Mouse (Mus musculus): ENCODE measurements around the gene Cbln3. TPM values are rescaled to one million over a fixed set of nuclear protein-coding genes. Genes with fewer than 3 reads are reported as not detected.
A peak's percentile ranks its signal among the peaks of the same experiment; 100 is the strongest.

Gene Cbln3
- under 1 TPM; 0.37 to 0.43 TPM for total RNA-seq (2021)

DNA sequence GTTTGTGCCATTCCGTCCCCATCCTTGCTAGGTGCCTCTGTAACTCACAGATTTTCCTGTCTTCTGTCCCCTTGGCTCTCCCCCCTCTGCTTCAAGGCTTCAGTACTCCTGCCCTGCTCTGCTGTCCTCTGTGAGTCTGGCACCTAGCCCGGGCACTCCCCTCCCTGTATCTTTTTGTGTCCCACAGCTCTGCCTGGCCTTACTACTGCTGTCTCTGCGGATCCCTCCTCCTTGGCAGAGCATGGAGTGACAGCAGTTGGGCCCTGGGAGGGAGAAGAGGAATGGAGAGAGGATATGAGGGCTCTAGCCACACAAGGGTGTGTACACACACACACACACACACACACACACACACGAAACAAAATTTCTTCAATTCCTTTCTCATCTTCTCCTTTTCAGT lies at the start of gene Cbln3:
TSS of gene Cbln3 (minus strand) at position 227 of the 400 bp plus-strand sequence.
- DNase-seq, result no peak

DNA sequence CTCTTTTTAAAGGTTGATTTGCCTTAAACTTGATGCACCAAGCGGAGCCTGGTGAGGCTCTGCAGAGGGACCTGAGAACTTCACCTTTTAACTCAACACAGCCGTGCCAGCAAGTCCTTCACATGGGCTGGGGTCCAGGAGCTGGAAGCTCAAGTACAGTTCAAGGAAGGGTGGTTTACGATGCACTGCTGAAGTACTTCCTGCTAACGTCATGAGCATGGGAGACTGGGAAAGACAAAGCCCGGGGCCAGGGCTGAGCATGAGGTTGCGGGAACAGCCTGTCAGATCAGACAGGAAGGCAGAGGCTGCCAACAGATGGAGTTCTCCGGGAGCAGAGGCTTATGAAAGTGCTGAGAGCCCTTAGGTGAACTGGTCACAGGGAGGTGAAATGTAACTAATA lies 49.4 kb upstream of the Cbln3 start:
- DNase-seq, result no peak

DNA sequence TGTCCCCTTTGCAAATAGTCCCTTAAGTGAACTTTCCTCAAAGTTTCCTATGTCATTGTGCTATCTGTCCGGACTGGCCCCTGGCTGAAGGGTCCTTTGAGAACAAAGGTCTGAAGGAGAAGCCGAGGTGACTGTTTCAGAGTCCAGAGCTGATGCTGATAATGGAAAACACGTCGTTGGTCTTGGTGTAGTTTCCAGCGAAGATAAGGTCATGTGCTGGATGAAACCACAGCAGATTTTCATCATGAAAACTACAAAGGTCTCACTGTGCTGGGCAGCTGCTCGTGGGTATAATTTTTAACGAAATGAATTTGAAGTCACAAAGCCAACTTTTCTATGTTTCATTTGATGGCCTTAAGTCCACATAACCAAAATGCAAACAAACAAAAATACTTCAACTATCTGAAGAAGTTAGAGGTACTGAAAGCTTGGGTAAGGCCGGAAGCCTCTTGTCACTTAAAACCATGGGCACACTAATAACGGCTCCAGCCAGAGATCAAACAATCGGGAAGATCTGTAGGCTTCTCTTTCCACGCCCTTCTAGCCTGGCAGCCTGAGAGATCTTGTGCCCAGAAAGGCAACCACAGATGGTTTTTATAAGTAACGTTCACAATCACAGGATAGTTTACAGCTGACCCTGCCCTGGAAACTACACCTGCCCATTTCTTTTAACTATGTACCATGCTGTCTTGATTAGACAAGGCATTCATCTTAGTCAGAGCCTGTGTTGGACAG lies 45.2 kb upstream of the Cbln3 start:
- no peak for DNase-seq

DNA sequence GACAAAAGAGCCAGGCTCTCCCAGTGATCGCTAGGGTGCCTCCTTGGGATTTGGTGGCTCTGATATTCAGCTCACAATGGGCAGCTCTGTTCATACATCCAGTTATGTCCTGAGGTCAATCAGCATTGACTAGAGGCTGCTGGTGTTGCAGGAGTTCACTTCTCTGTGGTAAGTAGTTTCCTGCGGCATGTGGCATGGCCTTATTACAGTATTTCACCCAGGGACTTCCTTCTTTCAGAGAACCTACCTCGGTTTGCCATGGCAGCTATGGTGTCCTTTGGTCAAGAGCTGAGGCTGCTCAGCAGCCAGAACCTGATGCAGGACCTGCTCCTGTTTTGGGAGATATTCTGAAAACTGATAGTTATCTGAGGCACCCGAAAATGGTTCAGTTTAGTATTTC lies 42.7 kb upstream of the Cbln3 start:
- DNase-seq, result no peak

DNA sequence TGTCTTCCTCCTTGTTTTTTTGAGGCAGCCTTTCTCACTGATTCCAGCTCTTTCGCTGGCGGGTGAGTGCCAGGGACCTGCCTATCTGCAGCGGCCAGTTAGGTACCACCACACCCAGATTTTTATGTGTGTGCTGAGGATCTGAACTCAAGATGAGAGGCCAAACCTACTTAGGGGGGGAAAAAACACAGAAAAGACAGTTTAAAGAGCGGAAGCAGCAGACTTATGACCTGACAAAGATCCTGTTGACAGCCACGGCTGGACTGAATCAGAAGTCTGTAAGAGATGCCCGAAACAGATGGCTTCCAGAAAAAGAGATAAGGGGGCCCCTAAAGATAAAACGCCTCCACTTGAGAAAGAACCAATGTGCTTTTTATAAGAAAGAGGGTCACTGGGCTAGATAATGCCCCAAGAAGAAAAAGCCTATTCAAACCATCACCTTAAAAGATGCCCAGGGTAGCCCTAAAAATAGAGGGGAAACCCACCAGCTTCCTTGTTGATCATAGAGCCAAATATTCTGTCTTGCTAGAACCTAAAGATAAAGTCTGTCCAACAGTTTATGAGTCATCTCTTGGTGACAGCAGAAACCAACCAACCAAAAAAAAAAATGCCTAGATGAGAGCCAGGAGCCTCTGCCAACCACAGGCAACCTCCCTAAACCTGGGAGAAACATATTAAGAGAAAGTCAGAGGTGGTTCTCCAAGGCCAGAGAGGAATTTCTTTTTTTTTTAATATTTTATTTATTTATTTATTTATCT lies 38.5 kb upstream of the Cbln3 start:
- no peak for DNase-seq

DNA sequence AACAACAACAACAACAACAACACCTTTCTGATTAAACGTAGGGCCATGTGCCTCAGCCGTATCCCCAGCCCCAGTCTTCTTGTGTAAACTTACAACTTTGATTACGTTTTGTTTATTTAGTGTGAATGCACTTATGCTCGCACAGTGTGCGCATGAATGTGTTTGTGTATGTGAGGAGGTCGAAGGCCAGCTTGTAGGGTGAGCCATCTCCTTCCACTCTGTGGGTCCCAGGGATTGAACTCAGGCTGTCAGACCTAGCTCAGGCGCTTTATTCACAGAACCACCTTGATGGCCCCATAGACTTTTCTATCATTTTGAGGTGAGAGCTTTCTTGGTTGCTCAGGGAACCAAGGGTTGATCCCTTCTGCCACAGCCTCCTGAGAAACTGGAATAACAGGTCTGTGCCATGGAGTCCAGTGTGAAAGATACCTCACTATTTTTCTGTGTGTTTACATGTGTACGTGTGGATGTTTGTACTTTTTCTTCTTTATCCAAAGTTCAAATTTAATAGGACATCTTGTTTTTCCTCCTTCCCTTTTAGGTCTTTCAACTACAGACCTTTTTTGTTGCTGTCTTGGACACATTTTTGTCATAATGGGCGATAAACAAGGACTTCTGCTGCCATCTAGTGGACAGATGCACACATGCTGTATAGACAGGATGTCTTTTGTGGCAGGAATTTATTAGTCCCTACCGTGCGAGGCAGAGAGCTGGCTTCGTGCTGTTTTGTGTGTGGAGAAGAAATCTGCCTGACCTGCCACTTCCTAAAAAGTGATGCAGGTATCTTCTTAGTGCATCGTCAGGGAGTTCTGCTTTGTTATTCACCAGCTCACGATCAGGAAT lies 34.3 kb upstream of the Cbln3 start:
- DNase-seq, result peak; percentile 44 to 49

DNA sequence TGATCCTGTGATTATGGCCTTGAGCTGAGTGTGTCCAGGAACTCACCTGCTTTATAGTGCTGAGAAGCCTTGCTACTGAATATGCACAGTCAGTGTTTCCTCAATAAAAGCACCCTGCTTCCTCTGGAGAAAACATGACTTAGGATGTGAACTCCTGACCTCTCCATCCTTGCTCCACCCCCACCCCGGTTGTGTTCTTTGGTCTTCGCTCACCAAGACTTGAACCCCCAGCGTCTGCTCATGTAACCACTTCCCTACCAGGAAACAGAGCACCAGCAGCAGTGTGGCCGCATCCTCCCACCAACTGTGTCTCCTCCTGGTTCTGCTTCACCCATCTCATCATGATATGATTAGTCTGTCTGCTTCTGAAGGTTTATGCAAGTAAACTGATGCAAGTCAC lies 29.2 kb upstream of the Cbln3 start:
- DNase-seq, result no peak

DNA sequence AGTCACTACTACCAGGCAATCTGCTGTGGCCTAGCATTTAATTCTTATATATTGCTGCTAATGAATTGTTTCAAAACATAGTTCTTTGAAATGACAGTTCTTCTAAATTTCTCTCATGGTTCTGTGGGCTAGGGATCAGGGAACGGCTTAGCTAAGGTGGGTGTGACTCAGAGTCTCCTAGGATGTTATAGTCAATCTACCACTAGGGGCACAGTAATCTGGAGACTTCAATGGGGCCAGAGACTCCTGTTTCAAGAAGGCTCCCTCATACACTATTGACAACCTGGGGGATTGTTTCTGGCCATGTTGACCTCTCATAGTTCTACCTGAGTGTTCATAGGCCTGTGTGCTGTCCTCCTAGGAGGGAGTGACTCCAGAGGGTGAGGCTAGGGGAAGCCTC lies 21.3 kb upstream of the Cbln3 start:
- no peak for DNase-seq

DNA sequence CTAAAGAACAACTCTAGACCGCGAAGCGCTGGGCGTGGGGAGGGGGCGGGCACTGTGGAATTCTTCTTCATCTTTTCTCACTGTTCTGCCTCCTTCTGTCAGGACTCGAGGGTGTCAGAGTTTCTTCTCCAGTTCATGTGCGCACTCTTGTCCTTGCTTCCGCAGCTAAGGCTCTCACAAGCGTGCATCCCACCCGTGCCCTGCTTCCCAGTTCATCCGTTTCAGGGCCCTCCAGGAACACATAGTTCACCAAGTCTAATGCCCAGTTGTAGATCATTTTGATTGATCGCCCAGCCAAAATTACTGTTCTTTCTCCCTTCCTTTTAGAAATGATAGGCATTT lies 16.2 kb upstream of the Cbln3 start:
- DNase-seq, result peak in 1 of 2 experiments; percentile 30

DNA sequence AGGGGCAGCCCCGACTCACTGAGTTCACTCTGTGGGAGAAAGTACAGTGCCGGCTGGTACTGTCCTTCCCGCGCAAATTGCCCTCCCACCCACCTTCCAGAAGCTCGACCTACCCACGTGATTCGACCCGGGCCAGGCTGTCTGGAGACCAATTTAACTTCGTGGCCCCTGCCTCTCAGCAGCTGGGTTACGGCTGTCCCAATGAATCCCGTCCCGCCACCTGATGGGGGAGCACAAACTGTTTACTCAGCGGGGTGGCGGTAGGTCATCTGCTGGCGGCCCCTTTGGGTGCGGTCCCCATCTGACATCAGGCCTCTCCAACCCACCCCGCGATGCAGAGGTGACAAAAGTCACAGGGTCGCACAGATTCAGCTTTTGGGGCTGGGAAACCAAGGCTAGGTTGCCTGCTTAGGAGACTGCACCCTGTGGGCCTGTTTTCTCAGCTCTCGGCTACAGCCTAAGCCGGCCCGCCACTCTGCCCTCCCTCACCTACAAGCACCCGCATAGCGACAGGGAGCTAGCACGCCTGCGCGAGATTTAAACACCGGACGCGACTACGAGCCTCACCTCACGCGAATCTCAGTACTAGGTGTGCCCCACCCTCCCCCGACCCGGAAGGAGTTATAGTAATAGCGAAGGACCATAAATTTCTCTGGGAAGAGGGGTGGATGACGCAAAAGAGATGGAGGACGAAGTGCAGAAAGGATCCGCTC lies 15.7 kb upstream of the Cbln3 start, which contains the start of gene Sdr39u1:
TSS of gene Sdr39u1 (minus strand) at position 593 of the 713 bp plus-strand sequence.
- peak; percentile 74 to 75 for DNase-seq

DNA sequence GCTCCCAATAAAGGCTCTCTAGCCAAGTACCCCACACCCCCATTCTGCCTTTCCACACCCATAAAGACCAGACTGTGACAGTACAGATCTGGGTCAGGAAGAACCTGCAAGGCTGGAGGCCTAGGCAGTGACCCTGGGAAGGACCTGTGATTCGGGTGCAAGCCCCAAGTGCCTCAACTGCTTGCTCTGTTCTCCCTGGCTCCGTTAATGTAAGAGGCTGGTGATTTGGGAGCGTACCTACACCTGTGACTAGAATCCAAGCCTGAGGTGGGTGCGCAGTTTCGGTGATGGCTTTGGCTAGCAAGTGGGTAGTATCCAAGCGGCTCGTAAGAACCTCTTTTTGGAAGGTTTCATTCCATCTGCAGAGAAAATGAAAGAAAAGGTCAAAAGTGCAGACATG lies 14.8 kb upstream of the Cbln3 start:
- DNase-seq, result no peak

DNA sequence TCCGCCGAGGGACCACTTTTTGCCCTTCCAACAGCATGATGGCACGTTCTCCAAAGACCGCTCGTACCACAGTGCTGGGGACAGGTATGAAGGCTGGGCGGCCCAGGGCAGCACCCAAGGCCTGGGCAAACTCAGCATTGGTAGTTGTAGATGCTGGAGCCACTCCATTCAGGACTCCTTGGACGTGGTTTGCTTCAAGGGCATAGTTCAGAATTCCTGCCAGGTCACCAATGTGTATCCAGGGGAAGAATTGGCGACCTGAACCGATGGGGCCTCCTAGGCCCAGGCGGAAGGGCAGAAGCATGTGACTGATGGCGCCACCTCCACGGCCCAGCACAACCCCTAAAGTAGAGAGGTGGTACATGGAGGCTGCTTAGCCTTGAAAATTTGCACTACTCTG lies 13.5 kb upstream of the Cbln3 start:
- DNase-seq, result no peak

DNA sequence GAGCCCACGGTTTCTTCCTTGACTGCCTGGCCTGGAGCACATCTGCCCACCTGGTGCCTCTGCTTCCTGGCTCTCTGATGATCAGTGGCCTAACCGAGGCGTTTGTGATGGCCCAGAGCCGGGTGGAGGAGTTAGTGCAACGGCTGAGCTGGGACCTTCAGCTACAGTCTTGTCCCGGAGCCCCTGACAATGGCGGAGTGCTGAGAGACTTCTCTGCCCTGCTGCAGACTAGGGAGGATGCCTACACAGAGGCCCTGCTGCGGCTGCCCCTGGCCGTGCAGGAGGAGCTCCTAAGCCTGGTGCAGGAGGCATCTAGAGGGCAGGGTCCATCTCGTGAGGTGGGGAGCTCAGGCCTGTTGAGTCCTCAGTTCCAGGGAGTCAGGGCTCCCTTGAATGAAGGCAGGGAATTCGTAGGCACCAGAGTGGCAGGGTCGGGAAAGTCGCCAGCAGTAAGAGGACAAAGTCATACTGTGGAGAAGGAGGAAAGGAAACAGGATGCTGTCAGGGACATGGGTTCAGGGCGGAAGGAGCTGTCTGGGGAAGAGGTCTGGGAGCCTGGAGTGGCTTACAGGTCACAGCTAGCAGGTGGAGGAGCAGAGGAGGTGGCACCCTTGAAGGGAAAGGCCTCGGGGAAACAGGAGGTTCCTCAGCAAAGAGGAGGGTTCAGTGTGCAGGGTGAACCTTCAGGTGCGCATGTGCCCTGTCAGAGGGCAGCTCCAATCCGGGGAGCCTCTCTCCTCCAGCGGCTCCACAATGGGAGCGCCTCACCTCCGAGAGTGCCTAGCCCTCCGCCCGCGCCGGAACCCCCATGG lies 2.6 kb upstream of the Cbln3 start:
- DNase-seq, result no peak

DNA sequence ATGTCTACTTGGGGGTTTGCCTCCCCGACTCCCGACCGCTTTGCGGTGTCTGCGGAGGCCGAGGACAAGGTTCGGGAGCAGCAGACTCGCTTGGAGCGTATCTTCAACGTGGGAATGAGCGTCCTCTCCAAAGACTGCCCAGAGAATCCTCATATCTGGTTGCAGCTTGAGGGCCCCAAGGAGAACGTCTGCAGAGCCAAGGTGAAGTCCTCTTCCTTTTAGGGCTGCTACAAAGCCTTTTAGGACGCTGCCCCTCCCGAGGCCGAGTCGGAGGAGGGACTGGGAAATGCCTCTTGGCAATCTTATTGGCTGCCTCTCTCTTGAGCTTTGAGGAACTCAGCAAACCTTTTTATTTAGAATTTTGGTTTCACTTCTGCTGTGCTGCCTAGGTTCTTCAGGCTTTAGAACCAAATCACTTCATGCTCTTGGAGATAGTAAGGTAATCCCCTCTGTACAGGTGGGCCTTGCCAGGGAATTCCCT lies 1.6 kb upstream of the Cbln3 start:
- no peak for DNase-seq

DNA sequence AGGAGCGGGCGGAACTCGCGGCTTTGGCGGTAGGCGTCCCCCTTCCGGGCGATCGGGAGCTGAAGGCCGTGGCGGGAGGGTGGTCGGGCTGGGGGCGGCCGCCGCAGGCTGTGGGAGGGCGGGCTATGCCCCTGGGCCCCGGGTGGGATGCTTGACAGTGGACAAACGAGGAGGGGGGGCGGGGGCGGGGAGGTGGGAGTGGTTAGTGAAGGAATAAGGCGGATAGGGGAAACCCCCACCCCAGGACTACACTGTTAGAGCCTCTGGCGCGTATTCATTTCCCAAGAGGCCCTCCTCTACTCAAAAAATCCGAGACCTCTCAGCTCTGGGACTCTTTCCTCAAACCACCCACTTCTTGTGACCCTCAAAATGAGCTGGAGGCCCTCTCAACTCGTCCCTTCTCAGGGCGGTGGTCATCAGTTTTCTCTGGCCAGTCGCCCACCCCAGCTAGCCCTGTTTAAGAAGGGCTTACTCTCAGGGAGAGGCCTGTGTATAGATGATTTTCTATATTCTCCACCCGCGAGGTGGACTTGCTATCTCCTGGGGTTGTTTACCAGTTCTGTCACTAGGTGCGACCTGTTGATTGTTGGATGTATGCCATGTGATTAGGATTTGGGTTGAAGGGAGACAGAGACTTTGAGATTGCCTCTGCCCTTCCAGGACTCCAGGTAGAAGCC lies 1.1 kb upstream of the Cbln3 start:
- DNase-seq, result no peak

DNA sequence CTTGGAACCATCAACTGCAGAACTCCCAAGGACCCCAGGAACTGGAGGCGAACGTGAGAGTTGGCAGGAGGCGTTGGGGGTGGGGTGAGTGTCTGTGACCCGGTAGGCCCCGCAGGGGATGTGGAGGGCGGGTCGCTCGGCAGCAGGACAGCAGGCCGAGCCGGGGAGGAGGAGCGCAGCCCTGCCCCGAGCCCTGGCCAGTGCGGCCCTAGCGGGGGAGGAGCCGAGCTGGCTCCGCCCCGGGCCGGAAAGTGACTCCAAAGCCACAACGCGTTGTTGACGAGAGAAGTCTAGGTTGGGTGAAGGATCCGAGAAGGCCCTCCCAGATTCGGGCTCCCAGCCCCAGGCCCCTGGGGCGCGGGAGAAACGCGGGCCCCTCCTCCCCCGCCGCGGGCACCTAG lies 521 bp upstream of the Cbln3 start, which contains the start of gene Khnyn:
TSS of gene Khnyn (plus strand) at position 235 of the 401 bp plus-strand sequence.
- DNase-seq, result peak; percentile 77 to 83

DNA sequence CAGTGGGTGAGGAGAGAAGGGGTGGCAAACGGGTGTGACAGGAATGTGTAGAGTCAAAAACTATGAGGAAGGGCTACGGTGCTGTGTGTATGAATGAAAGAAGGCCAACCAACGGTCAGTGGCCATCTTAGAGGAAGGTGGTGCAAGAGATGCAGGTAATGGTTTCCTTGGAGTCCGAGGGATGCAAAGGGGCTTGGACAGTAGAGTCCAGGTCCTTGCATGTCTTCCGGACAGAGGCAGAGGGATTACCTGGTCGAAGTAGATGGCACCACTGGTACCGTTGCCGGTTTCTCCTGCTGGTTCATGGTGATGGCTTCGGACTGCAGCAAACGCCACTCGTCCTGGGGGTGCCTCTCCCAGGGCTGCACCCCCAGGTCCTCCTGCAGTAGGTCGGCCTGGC lies 529 bp downstream of the Cbln3 start:
- DNase-seq, result no peak

DNA sequence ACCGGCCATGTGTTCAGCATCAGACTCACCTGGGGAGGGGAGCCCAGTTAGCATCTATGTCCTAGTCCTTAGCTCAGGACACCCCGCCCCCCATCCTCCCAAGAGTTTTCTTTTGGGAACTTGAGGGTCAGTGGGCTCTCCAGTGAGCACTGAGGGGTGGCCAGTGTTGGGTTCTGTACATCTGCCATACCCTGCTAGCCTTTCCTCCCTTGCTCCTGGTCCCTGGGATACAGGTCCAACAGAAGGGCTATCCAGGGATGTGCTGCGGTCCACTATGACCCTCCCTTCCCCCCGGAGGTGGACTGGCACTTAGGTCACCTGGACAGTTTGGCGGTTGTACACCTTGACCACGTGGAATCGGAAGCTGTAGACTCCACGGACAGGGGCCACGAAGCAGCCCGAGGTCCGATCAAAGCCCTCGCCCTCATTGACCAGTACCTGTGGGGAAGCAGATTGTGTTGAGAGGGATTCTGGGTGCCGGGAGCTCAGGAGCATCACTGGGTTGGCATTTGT lies 987 bp downstream of the Cbln3 start:
- DNase-seq, result no peak

DNA sequence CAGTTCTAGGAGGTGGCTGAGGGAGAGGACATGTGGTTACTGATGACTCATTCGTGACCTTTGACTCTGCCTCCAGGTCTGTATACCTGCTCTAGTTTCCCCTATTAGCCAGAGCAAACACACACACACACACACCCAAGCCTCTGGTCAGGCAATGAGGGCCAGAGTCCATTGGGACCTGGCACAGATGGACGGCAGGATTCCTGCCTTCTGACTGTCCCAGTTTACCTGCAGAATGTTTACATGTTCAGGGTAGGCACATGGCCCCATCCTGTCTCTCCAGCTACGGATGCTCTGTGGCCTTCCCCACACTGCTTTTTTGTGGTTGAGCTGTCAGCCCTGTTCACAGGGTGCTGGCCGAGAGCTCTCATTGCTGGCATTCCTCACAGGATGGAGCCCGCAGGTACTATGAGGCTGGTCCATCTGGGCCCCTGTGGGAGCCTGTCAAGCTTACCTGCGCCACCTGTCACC lies 2.0 kb downstream of the Cbln3 start:
- DNase-seq, result no peak

DNA sequence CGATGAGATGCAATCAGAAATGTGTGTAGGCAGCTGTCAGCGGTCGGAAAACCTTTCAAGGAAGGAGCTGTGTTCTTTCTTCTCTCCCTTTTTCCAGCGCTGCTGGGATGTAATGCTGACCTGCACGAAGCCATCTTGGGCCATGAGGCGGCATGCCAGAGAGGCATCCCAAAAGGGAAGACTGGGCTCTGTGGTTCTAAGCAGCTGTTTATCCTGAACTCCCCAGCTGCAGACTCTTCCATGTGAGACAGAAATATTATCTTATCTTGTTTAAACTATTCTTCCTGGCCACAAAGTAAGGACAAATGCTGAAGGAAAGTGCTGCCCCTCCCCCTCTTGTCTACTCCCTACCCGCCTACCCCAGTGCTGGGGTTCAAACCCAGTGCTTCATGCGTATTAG lies 3.2 kb downstream of the Cbln3 start:
- no peak for DNase-seq
